Mouse (Mus musculus): ENCODE measurements around the gene Fgfr2.

GRCm38 (mm10) chr7:130134924-130135365 is 2988.2 kb downstream of the Fgfr2 start:
- TF ChIP-seq POLR2A (IDR thresholded peaks at IDR 0.05; ENCODE audit: low read depth, low read length) (no peak), CTCF (IDR thresholded peaks at IDR 0.05; ENCODE audit: extremely low read depth, insufficient read length, insufficient replicate concordance, low read depth, low read length) (no peak)

Measured in small intestine, adult 2 months (tissue).